Mouse (Mus musculus) megakaryocyte, embryonic 14.5 days (primary cell): ENCODE measurements around the gene C2.

Experiments
- FLI1 ChIP-seq: IDR thresholded peaks from 2 replicates; pipeline ENCODE4 v1.6.1; 2012; ENCODE audit warnings: low read length, inconsistent platforms, mixed read lengths
- GATA1 ChIP-seq: IDR thresholded peaks from 3 replicates; pipeline ENCODE4 v1.6.1; 2012; ENCODE audit warnings: mixed read lengths, low read length, inconsistent platforms, borderline replicate concordance

GRCm38 (mm10) chr17:34934830-34935229, 36.8 kb upstream of the C2 start:
- TF ChIP-seq GATA1 (no peak), FLI1 (no peak)
